Mouse (Mus musculus) spleen, adult 2 months (tissue): ENCODE measurements around the gene Unc5a.

Source experiments
- CTCF ChIP-seq: fragments of 200-500 bp; IDR thresholded peaks from 2 replicates; pipeline ENCODE4 v1.5.1; 2011; ENCODE audit warnings: mild to moderate bottlenecking, inconsistent platforms; ENCODE audit not compliant: insufficient read depth, insufficient read length, insufficient replicate concordance; ENCODE audit errors: extremely low read depth
- POLR2A ChIP-seq: fragments of 200-500 bp; IDR thresholded peaks from 2 replicates; pipeline ENCODE4 v1.6.1; 2011; ENCODE audit warnings: low read depth, low read length, inconsistent platforms

GRCm38 (mm10) chr13:54983001-54983400, 33.8 kb downstream of the Unc5a start:
- TF ChIP-seq POLR2A (no peak), CTCF (no peak)
